Mouse (Mus musculus): ENCODE data around the gene Gpr108.

The Gpr108 gene

DNA sequence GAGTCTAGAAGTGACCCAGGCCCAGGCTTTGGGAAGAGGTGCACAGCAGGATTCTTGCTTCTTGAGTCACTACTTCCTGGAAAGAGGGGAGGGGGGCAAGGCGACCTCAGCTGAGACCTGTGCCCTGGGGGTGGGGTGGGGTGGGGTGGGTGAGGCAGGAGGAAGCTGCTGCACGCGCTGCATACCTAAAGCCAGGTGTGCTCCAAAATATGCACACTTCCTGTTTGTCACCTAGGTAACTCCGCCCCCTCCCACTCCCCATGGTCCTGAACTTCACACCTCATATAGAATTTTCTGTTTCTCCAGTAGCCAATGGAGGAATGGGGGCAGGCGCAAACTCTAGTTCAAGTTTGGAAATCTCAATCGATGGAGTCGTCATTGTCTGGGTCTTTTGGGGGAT lies 25.6 kb upstream of the Gpr108 start:
- no peak for DNase-seq (ENCODE audit: low spot score in 2 of 2)

DNA sequence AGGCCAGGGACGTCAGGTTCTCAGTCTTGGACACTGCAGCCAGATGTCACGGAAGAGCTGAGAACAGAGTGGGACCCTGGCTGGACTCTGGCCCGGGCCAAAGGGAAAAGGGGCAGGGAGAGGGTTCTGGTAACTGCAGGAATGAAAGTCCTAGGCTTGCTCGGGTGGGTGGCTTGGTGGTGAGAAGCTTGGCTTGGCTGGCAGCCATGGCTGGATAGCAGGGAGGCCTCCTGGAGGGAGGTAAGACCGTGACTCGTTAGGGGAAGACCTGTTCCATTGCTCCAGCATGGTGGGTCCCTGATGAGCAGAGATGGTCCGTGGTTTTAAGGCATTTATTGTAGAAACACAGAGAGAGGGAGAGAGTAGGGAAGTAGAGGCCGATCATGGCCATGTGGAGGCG lies 23.1 kb upstream of the Gpr108 start:
- no peak for DNase-seq (ENCODE audit: low spot score in 2 of 2)

DNA sequence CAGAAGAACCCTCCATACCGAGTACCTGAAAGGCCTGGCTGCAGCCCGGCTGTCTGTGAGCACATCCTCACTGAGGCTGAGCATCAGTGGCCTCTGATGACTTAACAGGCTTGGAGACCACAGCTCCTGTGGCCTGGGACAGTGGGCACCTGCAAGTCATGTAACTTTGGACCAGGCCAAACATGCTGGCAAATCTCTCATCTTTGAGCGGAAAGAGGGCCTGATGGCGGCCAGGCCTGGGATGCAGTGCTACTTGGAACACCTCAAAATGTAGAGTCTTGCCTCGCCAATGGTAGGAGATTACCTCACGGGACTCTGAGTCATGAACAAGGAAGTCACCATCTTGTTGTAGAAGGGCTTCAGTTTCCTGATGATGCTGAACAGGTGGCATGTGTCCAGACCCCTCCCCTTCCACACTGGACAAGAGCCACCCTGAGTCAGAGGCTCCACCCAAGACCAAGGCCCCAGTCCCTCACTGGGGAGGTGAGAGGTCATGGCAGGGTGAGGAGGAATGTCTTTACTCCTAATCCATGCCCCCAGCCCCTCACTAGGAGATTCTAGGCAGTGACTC lies 19.4 kb upstream of the Gpr108 start:
- DNase-seq (ENCODE audit: low spot score in 2 of 2) = no peak

DNA sequence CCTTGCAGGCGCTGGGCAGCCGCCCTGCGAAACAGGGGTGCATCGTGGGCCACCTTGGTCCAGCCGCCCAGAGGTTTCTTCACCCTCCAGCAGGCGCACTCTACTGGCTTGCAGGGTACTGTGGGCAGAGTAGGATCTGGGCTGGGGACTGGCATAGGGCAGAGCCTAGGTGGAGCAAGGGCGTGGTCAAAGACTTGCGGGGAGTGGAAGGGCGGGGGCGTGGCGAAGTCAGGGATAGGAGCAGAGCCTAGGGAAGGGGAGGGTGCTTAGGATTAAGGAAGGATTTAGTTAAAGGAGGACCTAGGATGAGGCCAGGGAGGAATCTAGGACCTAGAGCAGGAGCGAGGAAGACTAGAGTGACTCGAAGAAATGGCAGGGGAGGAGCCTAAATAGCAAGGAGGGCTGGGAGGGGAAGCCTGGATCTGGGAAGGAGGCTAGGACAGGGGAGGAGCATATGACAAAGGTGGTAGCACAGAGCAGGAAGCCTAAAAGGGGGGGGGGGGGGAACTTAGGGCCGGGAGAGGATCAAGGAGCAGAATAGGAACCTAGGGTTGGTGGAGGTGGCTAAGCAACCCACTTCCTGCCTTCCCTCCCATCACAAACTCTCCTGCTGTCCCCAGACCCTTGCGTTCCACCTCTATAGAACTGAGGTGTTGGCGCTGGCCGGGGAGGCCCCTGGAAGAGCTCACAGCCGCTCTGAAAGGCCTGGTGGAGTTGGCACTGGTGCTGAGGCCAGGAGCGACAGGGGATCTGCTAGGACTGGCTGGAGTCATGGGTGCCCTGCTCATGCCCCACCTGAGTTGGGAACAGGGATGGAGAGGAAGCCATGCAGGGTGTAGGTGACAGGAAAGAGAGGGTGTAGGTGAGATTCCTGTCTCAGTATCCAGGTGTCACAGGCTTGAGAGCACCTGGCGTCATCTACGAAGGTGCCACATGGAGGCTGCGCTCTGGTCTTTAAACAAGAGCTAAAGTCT lies 17.0 kb upstream of the Gpr108 start:
- peak; percentile 64 to 84 for DNase-seq (ENCODE audit: low spot score in 2 of 2)

DNA sequence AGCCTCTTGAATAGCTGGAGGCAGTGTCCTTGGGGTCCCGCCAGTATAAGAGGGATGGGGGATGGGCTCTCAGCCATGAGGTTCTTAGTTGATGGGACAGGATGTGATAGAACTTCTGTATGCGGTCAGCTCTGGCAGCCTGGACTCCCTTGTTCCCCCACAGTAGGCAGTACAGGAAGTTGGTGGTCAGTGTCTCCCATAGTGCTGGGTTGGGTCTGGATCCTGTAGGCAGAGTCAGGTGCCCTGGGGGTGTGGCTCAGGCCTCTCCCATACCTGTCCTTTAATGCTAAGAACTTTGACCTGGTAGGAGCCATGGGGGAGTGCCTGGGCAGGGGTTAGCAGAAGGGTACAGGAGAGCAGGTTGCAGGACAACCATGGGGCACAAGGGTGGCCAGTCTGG lies 15.9 kb upstream of the Gpr108 start:
- no peak for DNase-seq (ENCODE audit: low spot score in 2 of 2)

- peak in 1 of 2 experiments; percentile 53 for DNase-seq (ENCODE audit: low spot score in 2 of 2)
Measured at GRCm38 (mm10) chr17:57262901-57263550, 14.8 kb upstream of the Gpr108 start.

- DNase-seq (ENCODE audit: low spot score in 2 of 2) = no peak
Measured at GRCm38 (mm10) chr17:57261796-57262195, 13.6 kb upstream of the Gpr108 start.

GRCm38 (mm10) chr17:57261286-57261685 lies 13.0 kb upstream of the Gpr108 start:
- DNase-seq (ENCODE audit: low spot score in 2 of 2) = peak in 1 of 2 experiments; percentile 57

- peak in 1 of 2 experiments; percentile 36 for DNase-seq (ENCODE audit: low spot score in 2 of 2)
Measured at GRCm38 (mm10) chr17:57260351-57260750, 12.1 kb upstream of the Gpr108 start.

DNA sequence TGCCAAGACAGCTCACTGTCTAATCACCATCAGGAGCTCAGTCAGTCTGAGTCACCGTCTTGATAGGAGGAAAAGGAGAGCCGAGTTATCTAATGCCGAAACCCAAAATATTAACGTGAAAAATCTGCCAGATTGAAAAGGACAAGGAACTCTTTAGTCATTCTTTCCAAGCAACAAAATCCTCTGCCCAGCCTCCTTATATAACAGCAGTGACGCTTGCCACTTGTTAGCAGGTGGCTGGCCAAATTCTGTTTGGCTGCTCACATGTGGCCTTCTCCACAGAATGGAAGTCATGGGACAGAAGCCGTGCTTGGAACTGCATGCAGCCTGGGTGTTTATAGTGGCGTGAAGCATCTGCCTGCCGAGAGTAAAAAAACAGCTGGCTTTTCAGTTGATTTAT lies 11.5 kb upstream of the Gpr108 start:
- DNase-seq (ENCODE audit: low spot score in 2 of 2) = peak in 1 of 2 experiments; percentile 32

GRCm38 (mm10) chr17:57258191-57258590 lies 9.9 kb upstream of the Gpr108 start:
- DNase-seq (ENCODE audit: low spot score in 2 of 2) = no peak

DNA sequence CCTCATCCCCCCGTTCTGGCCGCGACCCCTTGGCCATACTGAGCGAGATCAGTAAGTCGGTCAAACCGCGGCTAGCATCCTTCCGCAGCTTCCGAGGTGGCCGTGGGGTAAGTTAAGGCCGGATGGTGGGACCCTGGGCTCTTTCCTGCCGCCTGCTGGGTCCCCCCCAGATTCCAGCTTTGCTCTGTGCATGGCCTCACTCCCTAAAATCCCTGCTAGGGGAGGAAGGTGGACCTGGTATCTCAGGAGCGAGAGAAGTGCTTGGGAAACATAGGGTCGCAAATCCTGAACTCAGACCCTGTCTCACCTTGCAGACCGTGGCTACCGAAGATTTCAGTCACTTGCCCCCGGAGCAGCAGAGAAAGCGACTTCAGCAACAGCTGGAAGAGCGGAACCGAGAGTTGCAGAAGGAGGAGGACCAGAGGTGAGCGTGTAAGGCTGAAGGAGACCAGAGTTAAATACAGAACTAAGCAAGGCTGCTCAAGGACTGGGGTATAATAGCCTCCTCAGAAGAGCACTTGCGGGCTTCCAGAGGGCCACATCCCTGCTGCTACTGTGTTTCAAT lies 8.8 kb upstream of the Gpr108 start:
- DNase-seq (ENCODE audit: low spot score in 2 of 2) = no peak

DNA sequence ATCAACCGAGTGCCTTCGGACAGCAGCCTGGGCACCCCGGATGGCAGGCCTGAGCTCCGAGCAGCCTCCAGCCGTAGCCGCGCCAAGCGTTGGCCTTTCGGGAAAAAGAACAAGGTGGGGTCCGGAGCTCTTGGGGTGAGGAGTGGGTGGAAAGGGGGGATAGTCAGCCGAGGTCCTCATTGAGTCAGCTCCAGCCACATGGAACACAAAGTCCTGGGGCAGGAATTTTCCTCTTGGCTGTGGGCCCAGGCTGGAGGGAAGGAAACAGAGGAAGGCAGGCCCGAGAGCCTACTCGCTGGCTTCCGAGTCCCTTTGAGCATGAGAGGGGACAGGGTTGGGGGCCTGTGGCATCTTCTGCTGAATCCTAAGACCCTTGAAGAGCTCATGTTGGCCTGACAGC lies 7.1 kb upstream of the Gpr108 start:
- DNase-seq (ENCODE audit: low spot score in 2 of 2) = no peak

DNA sequence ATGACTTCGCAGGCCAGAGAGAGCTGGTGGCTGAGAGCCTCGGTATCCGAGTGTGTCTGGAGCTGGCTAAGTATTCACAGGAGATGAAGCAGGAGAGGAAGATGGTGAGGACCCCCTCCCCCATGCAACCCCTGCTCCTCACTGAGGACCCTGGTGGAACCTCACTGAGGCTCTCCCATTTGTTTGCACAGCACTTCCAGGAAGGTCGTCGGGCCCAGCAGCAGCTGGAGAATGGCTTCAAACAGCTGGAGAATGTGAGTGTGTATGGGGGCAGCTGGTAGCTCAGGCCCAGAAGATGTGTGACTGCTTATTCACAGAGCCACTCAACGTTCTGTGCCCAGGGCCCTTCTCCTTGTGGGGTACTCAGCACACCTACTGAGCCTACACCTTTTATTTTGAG lies 5.1 kb upstream of the Gpr108 start:
- no peak for DNase-seq (ENCODE audit: low spot score in 2 of 2)

DNA sequence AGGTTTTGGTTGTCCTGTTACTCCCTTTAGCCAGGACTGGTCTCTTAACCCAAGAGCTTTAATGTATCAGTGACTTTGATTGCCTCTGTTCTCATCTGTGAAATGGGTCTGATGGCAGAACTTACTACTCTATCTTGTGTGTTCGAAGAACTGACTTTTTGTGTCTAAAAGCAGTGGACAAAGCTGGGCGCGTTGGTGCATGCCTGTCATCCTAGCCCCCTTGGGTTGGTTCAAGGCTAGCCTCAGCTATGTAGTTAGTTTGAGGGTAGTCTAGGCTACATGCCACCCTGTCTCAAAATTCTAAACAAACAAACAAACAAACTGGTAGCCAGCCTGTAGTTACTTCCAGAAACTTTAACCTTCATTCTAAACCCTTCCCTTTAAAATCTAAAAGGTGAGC lies 3.2 kb upstream of the Gpr108 start:
- no peak for DNase-seq (ENCODE audit: low spot score in 2 of 2)

GRCm38 (mm10) chr17:57250461-57251160 lies 2.4 kb upstream of the Gpr108 start:
- DNase-seq (ENCODE audit: low spot score in 2 of 2) = peak in 1 of 2 experiments; percentile 48

DNA sequence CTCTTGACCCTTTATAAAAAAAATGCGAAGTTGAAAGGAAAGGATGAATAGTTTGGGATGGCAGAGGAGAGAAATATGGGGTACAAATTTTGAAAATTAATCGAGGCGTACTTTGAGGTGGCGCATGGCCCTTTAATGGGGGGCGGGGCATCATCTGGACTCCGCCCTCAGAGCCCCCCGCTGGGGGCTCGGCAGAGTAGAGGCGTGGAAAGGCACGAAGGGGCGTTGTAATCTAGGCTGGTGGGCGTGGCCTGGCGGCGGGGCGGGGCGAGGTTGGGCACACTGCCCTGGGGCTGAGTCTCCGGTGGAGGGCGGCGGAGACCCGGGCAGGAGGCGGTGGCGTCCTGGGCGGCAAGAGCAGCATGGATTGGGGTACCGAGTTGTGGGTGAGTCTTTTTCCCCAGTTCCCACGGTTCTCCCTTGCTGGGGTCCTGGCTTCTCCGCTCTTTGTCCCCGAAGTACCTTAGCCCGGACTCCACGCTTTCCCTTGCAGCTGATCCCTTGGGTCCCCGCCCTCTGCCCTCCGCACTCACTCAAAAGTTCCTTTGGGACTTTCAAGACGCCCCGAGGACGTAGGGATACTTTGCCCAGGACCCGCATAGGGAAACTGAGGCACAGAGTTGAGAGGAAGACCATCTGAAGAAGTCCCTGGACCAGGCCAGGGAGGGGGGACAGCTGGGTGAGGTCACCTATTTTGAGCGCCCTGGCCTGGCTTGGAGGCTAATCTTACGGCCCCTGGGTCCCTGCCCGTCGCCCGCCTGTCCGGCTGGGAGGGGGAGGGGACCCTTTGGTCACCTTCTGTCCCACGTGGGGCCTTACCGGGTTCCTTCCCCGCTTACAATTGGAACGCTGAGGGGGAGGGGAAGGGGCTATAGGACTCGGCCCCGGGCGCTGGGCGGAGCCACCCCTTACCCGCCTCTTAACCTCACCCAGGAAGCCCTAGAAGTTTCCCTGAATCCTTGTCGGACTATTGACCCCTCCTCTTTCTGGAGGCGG lies 1.2 kb upstream of the Gpr108 start, which contains the start of gene Trip10:
Trip10 (plus strand) TSS at position 270 of the 996 bp plus-strand sequence.
- DNase-seq (ENCODE audit: low spot score in 2 of 2) = peak; percentile 96 to 99

GRCm38 (mm10) chr17:57248771-57249170 lies 525 bp upstream of the Gpr108 start:
- DNase-seq (ENCODE audit: low spot score in 2 of 2) = no peak

DNA sequence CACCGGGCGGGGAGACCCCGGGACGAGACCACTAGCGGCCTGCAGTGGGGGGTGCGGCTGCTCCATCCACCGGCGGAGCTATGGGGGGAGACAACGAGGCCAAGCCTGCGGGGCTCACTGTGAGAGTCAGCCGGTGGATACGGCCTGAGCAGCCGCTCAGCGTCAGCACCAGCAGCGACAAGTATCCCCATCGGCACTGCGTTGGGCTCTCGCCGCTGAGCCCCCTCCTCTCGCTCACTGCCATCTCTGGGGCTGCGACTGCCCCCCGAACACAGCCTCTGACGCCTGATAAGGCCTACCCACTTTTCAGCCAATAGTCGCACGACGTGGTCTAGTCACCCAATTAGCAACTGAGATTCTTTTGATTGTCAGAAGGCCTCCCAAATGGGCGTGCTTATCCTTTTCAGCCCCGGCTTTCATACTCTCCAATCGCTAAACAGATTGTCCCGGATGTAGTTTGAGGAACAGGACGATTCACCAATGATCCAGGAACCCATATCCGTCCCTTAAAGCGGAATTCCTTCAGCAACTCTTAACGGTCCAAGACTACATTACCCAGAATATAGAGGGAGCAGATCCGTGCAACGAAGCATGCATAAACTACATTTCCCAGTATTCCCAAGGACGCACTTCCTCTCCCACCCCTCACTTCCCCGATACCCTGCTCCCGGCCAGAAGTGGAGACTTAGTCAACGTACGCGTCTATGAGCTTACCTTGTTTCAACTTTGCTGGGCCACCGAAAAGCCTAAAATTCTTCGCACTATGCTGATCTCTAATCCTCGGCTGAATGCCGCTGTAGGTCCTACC lies 649 bp downstream of the Gpr108 start:
- peak; percentile 88 to 92 for DNase-seq (ENCODE audit: low spot score in 2 of 2)

Measured in urinary bladder, postnatal 4 days (tissue).